ENCODE assay signal across 25 mouse cellular contexts in the genomic region with DNA sequence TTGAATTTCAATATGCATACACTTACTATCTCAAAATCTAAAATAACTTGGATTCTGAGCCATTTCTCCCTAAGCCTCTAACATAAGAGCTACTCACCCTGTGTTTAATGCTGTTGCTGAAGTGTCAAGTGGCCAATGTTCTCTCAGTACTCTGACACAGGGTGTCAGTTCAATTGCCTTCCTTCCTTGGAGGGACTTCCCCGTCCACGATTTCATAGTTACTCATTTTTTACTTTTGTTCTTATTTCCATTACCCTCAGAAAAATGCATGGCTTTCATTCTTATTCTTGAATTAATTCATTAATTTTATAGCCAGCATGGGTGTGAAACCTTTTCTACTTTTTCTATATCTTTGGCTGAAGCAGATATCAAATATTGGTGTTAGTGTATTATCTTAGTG.
"Had no signal": no experiment of that assay in that cellular context is flagged by ENCODE, and none has a peak within 500 bp of the region (broad histone marks: within the 10 kb centered on the region; RNA-seq: fewer than 3 reads in every experiment).

No protein-coding gene starts in this region.

- H3K9ac ChIP-seq: heart, embryonic 12.5 days; hindbrain, embryonic 12.5 days; hindbrain, embryonic 14.5 days; limb, embryonic 13.5 days; limb, embryonic 15.5 days; liver, embryonic 12.5 days had no signal

- DNase-seq: gastrocnemius, adult 2 months; gastrocnemius, postnatal 10 days; gastrocnemius, postnatal 25 days; heart, adult 18-20 months; heart, postnatal 10 days; heart, postnatal 4 days; kidney, adult 11 months; kidney, adult 2 months; kidney, adult 9 months; kidney, postnatal 10 days; kidney, postnatal 25 days; kidney, postnatal 4 days; layer of hippocampus, adult 9-11 months; layer of hippocampus, postnatal 36 days; left cerebral cortex, postnatal 4 days had no signal

- H3K4me1 ChIP-seq: heart, embryonic 10.5 days; heart, embryonic 12.5 days; hindbrain, embryonic 10.5 days; hindbrain, embryonic 12.5 days; limb, embryonic 15.5 days had no signal

- H3K27ac ChIP-seq: gastrocnemius, adult 2 months; heart, embryonic 10.5 days; hindbrain, embryonic 10.5 days; hindbrain, embryonic 12.5 days; hindbrain, embryonic 14.5 days; limb, embryonic 13.5 days; limb, embryonic 15.5 days; liver, embryonic 12.5 days had no signal

- H3K4me3 ChIP-seq: gastrocnemius, adult 2 months; heart, embryonic 10.5 days; heart, embryonic 12.5 days; hindbrain, embryonic 10.5 days; hindbrain, embryonic 12.5 days; limb, embryonic 13.5 days; limb, embryonic 15.5 days; liver, embryonic 12.5 days had no signal

- H3K9me3 ChIP-seq: heart, embryonic 10.5 days; heart, embryonic 12.5 days; hindbrain, embryonic 10.5 days; hindbrain, embryonic 12.5 days; limb, embryonic 13.5 days; limb, embryonic 15.5 days; liver, embryonic 12.5 days had no signal

- H3K4me2 ChIP-seq: heart, embryonic 12.5 days; hindbrain, embryonic 12.5 days; hindbrain, embryonic 14.5 days; limb, embryonic 13.5 days; limb, embryonic 15.5 days; liver, embryonic 12.5 days had no signal

- H3K27me3 ChIP-seq: heart, embryonic 12.5 days; hindbrain, embryonic 12.5 days; limb, embryonic 13.5 days; limb, embryonic 15.5 days; liver, embryonic 12.5 days had no signal

- ATAC-seq: hindbrain, embryonic 16.5 days; intestine, embryonic 16.5 days; liver, embryonic 12.5 days had no signal

- H3K36me3 ChIP-seq: heart, embryonic 10.5 days; heart, embryonic 12.5 days; hindbrain, embryonic 10.5 days; hindbrain, embryonic 12.5 days; limb, embryonic 13.5 days; limb, embryonic 15.5 days; liver, embryonic 12.5 days had no signal
